13 mouse cellular contexts compared by ENCODE assay signal in the genomic region with DNA sequence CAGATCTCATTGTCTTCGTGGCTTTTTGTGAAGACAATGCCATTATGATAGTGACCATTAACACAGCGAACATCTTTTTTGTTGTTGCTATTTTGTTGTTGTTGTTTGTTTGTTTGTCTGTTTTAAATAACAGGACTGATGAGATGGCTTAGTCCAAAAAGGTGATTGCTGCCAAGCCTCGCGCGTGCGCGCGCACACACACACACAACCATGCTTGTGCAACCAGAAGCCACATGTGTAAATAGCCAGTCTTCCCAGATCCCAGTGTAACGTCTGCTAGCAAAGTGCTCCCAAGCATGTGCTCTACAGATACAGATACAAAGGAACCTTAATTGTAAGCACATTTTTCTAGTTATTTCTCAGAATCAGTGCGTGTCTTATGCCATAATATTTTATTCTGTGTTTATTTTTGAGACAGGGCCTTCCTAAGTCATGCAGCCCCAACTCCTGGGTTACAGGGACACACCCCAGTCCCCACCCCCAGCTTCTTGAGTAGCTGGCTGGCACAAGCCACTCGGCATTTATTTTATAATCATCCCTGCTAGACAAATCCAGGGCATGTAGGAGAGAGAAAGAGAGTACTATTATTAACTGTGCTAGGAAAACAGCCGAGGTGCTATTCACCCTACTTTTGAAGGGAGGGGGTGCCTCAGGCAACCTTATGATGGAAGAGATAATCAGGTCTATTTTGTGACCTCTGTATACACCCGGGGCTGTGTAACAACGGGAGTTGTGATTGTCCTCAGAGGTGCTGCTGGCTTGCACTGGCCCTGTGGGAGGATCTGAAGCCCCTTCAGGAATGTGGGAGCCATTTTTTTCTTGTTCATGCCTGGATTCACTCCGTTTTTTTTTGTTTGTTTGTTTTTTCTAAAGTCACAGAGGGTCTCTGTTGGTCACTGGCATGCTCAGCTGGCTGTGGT. TPM values are rescaled to one million over a fixed set of nuclear protein-coding genes. Genes with fewer than 3 reads are reported as not detected.
A peak's percentile ranks its signal among the peaks of the same experiment; 100 is the strongest.
DNase-seq lines count a peak whose midpoint lies in the region; ATAC-seq lines count a peak whose summit lies in the region.
"Had no signal": no experiment of that assay in that cellular context is flagged by ENCODE, and none has a peak within 500 bp of the region (broad histone marks: within the 10 kb centered on the region; RNA-seq: fewer than 3 reads in every experiment).

No protein-coding gene starts in this region.

- peak overlapping the region; percentile 11; the same call in 1 of the 2 replicates for H3K27ac ChIP-seq in heart, embryonic 12.5 days (ENCODE audit: poor library complexity, severe bottlenecking)
- H3K27ac ChIP-seq in lung, embryonic 15.5 days: peak overlapping the region; percentile 25; the same call in 1 of the 2 replicates
- peak overlapping the region; percentile 59 for H3K27ac ChIP-seq in macrophage
- H3K27ac ChIP-seq in forebrain, embryonic 14.5 days (ENCODE audit: low read depth, low read length): no peak overlapping the region
- H3K27ac ChIP-seq: hindbrain, embryonic 15.5 days; liver, embryonic 13.5 days; stomach, embryonic 15.5 days had no signal

- peaks cover 10% of the 10 kb centered on the region; the same call in 1 of the 2 replicates for H3K9me3 ChIP-seq in heart, embryonic 12.5 days (replicated peaks)
- H3K9me3 ChIP-seq in lung, embryonic 15.5 days: no peaks in the 10 kb centered on the region
- no peaks in the 10 kb centered on the region for H3K9me3 ChIP-seq in forebrain, embryonic 14.5 days (replicated peaks; ENCODE audit: control insufficient read depth, low read length)
- H3K9me3 ChIP-seq: hindbrain, embryonic 15.5 days; liver, embryonic 13.5 days; stomach, embryonic 15.5 days had no signal

- H3K79me2 ChIP-seq in macrophage (ENCODE audit: inconsistent target): no peaks in the 10 kb centered on the region

- H3K4me3 ChIP-seq in heart, embryonic 12.5 days: no peak overlapping the region
- H3K4me3 ChIP-seq in lung, embryonic 15.5 days: no peak overlapping the region
- peak overlapping the region; percentile 5; the same call in 1 of the 2 replicates for H3K4me3 ChIP-seq in macrophage (ENCODE audit: inconsistent target)
- no peak overlapping the region for H3K4me3 ChIP-seq in forebrain, embryonic 14.5 days (ENCODE audit: low read depth, low read length)
- H3K4me3 ChIP-seq: hindbrain, embryonic 15.5 days; liver, embryonic 13.5 days; stomach, embryonic 15.5 days had no signal

- WGBS in heart, embryonic 12.5 days: 72% methylated on average over 15 of the region's 15 CpGs
- WGBS in lung, embryonic 15.5 days: 66% methylated on average over 15 of the region's 15 CpGs
- 78% methylated on average over 15 of the region's 15 CpGs for WGBS in macrophage (ENCODE audit: missing documents)
- WGBS in forebrain, embryonic 14.5 days: 79% methylated on average over 15 of the region's 15 CpGs

- H3K27me3 ChIP-seq in heart, embryonic 12.5 days (replicated peaks): peaks cover 6% of the 10 kb centered on the region; the same call in 1 of the 2 replicates
- no peaks in the 10 kb centered on the region for H3K27me3 ChIP-seq in lung, embryonic 15.5 days
- no peaks in the 10 kb centered on the region for H3K27me3 ChIP-seq in forebrain, embryonic 14.5 days (replicated peaks; ENCODE audit: control insufficient read depth, insufficient read depth, low read length)
- H3K27me3 ChIP-seq: hindbrain, embryonic 15.5 days; liver, embryonic 13.5 days; stomach, embryonic 15.5 days had no signal

- no peaks in the 10 kb centered on the region for H3K36me3 ChIP-seq in heart, embryonic 12.5 days
- H3K36me3 ChIP-seq in lung, embryonic 15.5 days: no peaks in the 10 kb centered on the region
- no peaks in the 10 kb centered on the region for H3K36me3 ChIP-seq in macrophage (ENCODE audit: inconsistent target)
- no peaks in the 10 kb centered on the region for H3K36me3 ChIP-seq in forebrain, embryonic 14.5 days (ENCODE audit: control insufficient read depth, insufficient read depth, low read length)
- H3K36me3 ChIP-seq: hindbrain, embryonic 15.5 days; liver, embryonic 13.5 days; stomach, embryonic 15.5 days had no signal

- H3K4me1 ChIP-seq in heart, embryonic 12.5 days (replicated peaks): 0 out of 2 replicates have a peak, but pooled peaks cover 6% of the 10 kb centered on the region
- no peaks in the 10 kb centered on the region for H3K4me1 ChIP-seq in lung, embryonic 15.5 days
- no peaks in the 10 kb centered on the region for H3K4me1 ChIP-seq in forebrain, embryonic 14.5 days (ENCODE audit: control insufficient read depth, insufficient read depth, low read length)
- H3K4me1 ChIP-seq: hindbrain, embryonic 15.5 days; liver, embryonic 13.5 days; stomach, embryonic 15.5 days had no signal

- no peak for DNase-seq in heart, postnatal 4 days
- DNase-seq in lung, postnatal 14 days: no peak
- DNase-seq in brain, adult 2 months (ENCODE audit: low read depth, low spot score): peak; percentile 36
- DNase-seq in forebrain, embryonic 14.5 days (ENCODE audit: low spot score): no peak
- DNase-seq in frontal cortex, postnatal 36 days (ENCODE audit: low spot score in 2 of 2): no peak
- DNase-seq: embryo, embryonic 11 days; liver, embryonic 13.5 days had no signal

- H3K9ac ChIP-seq in heart, embryonic 12.5 days: no peak overlapping the region
- no peak overlapping the region for H3K9ac ChIP-seq in lung, embryonic 15.5 days
- H3K9ac ChIP-seq in forebrain, embryonic 14.5 days (ENCODE audit: low read length): no peak overlapping the region
- H3K9ac ChIP-seq: hindbrain, embryonic 15.5 days; liver, embryonic 13.5 days; stomach, embryonic 15.5 days had no signal

- peak overlapping the region; percentile 19; the same call in 1 of the 2 replicates for H3K4me2 ChIP-seq in heart, embryonic 12.5 days
- H3K4me2 ChIP-seq in lung, embryonic 15.5 days: no peak overlapping the region
- H3K4me2 ChIP-seq in forebrain, embryonic 14.5 days (ENCODE audit: low read length): no peak overlapping the region
- H3K4me2 ChIP-seq: hindbrain, embryonic 15.5 days; liver, embryonic 13.5 days; stomach, embryonic 15.5 days had no signal

- no peak for ATAC-seq in heart, embryonic 12.5 days (ENCODE audit: insufficient number of reproducible peaks, low FRiP score)
- ATAC-seq in lung, embryonic 15.5 days (ENCODE audit: borderline replicate concordance, extremely low read depth, low FRiP score, low TSS enrichment): no peak
- no peak for ATAC-seq in forebrain, embryonic 14.5 days
- ATAC-seq: forebrain, embryonic 16.5 days had no signal

RNA-seq across cellular contexts. Expression of a gene that starts 44.7 kb away (rescaled TPM):
- polyA plus RNA-seq in heart, embryonic 12.5 days (2016; fragmentation: Nextera tagmentation; extraction: Ambion mirVana): 2.4 and 2.5 TPM in 2 replicates
- 10 to 100 TPM in 1 of 2 experiments, 1 to 10 TPM in 1; 9.7 to 11.2 TPM for total RNA-seq in heart, postnatal 4 days (2021)
- 0.43 and 0.47 TPM in 2 replicates for polyA plus RNA-seq in lung, embryonic 15.5 days (2015; fragmentation: Nextera tagmentation; extraction: Ambion mirVana)
- total RNA-seq in macrophage (2018; cell fraction: chromatin; rRNA removed): 1 to 10 TPM in 4 of 26 experiments, under 1 TPM in 12, not detected in 10; 0.16 to 1.9 (median 0.52) TPM
- under 1 TPM; 0.05 to 0.44 (median 0.19) TPM for total RNA-seq in macrophage (2018; cell fraction: cytosol; rRNA removed)
- total RNA-seq in macrophage (2018; cell fraction: nucleus; rRNA removed): 1 to 10 TPM in 3 of 26 experiments, under 1 TPM in 16, not detected in 7; 0.18 to 2.2 (median 0.56) TPM
- polyA plus RNA-seq in macrophage (2018): 0.19 to 0.25 TPM (median 0.20 TPM) in 3 replicates
- polyA plus RNA-seq in forebrain, embryonic 14.5 days (2014; fragmentation: Nextera tagmentation; extraction: Ambion mirVana): 0.14 TPM in 1 of 2 replicates, not detected in the other
